Mouse (Mus musculus) stomach, embryonic 15.5 days (tissue): ENCODE measurements around the gene Dnajc11. TPM values are rescaled to one million over a fixed set of nuclear protein-coding genes. Genes with fewer than 3 reads are reported as not detected.

Experiments
- ATAC-seq: fragments of 200-750 bp; cut with Nextera tagmentation; 2 replicates; pipeline ENCODE4 v1.8.0; 2017; ENCODE audit warnings: low read depth, moderate number of reproducible peaks, moderate TSS enrichment; ENCODE audit not compliant: insufficient read depth, low FRiP score
- H3K27ac ChIP-seq: fragments of 300-500 bp; sonication (generic); 2 replicates; pipeline ENCODE4 v1.5.1; 2015; ENCODE audit warnings: mild to moderate bottlenecking, inconsistent platforms
- H3K27me3 ChIP-seq: fragments of 300-500 bp; sonication (generic); replicated peaks from 2 replicates; pipeline ENCODE4 v1.6.1; 2015; ENCODE audit warnings: inconsistent platforms
- H3K36me3 ChIP-seq: fragments of 300-500 bp; sonication (generic); 2 replicates; pipeline ENCODE4 v1.6.1; 2015; ENCODE audit warnings: inconsistent platforms
- H3K4me1 ChIP-seq: fragments of 300-500 bp; sonication (generic); 2 replicates; pipeline ENCODE4 v1.6.1; 2015; ENCODE audit warnings: inconsistent platforms
- H3K4me2 ChIP-seq: fragments of 300-500 bp; sonication (generic); 2 replicates; pipeline ENCODE4 v1.6.1; 2015; ENCODE audit warnings: mild to moderate bottlenecking, inconsistent platforms
- H3K4me3 ChIP-seq: fragments of 300-500 bp; sonication (generic); replicated peaks from 2 replicates; pipeline ENCODE4 v1.5.1; 2015; ENCODE audit warnings: inconsistent platforms
- H3K9ac ChIP-seq: fragments of 300-500 bp; sonication (generic); 2 replicates; pipeline ENCODE4 v1.6.1; 2015; ENCODE audit warnings: inconsistent platforms
- H3K9me3 ChIP-seq: fragments of 300-500 bp; sonication (generic); 2 replicates; pipeline ENCODE4 v1.6.1; 2016; ENCODE audit warnings: inconsistent platforms
- WGBS: fragments of 180-500 bp; shearing (Covaris S2); methylation state at CpG from one replicate; pipeline ENCODE4 v1.1.7; 2015; 5-methylcytosine and 5-hydroxymethylcytosine counted together
- polyA plus RNA-seq: library from polyadenylated mRNA; unstranded; fragments of >200 nt; fragmentation: Nextera tagmentation; extraction: Ambion mirVana; gene quantifications from 2 replicates; pipeline ENCODE4 v1.2.1, GENCODE M21; 2015

The Dnajc11 gene
- polyA plus RNA-seq, 1 experiment from 2014 or later, result 55.2 TPM

DNA sequence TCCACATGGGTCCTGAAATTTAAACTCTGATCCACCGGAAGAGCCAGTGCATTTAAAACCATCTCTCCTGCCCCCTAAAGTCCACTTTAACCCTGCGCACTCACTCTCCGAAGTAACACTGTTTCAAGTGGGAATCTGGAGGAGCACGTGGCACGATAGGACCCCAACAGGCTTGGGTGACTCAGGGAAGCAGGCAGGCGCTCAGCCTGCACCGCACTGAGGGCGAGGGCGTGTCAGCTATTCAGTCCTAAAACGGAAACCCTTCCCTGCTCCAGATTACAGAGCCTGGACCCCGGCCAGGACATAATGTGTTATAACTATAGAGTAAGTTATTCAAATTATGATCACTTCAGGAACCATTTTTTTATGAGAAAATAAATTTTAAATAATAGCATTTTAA is 29.4 kb upstream of the Dnajc11 start:
- Histone ChIP-seq H3K4me1 (0 out of 2 replicates have a peak, but pooled peaks cover 4% of the 10 kb centered on the region), H3K27ac (no peak overlapping the region), H3K4me3 (no peak overlapping the region), H3K4me2 (no peak overlapping the region), H3K27me3 (0 out of 2 replicates have a peak, but pooled peaks cover 9% of the 10 kb centered on the region), H3K9me3 (no peaks in the 10 kb centered on the region), H3K9ac (no peak overlapping the region), H3K36me3 (no peaks in the 10 kb centered on the region)
- ATAC-seq, result no peak
- WGBS, result 37% methylated on average over 11 of the region's 11 CpGs

DNA sequence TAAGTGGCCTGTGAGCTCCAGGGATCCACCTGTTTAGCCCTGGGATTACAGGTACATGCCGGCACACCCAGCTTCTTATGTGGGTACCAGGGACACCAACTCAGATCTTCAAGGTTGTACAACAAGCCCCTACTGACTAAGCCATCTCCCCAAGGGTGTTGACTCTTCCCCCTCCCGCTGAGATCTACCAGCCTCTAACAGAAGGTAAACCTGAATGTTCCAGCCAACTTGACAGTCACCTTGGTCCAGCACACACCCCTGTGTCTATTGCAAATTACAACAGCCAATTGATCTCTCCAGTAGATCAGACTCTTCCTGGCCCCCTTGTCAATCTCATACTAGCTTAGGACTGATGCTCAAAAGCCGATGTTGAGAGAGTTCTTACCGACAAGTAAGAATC is 27.9 kb upstream of the Dnajc11 start:
- WGBS, result 72% methylated on average over 4 of the region's 4 CpGs
- Histone ChIP-seq H3K4me1 (0 out of 2 replicates have a peak, but pooled peaks cover 4% of the 10 kb centered on the region), H3K36me3 (no peaks in the 10 kb centered on the region), H3K27me3 (0 out of 2 replicates have a peak, but pooled peaks cover 9% of the 10 kb centered on the region), H3K27ac (no peak overlapping the region), H3K9me3 (no peaks in the 10 kb centered on the region), H3K4me3 (no peak overlapping the region), H3K4me2 (no peak overlapping the region), H3K9ac (no peak overlapping the region)
- no peak for ATAC-seq

GRCm38 (mm10) chr4:151907577-151908343 is 25.7 kb upstream of the Dnajc11 start:
- H3K4me3 ChIP-seq, result no peak overlapping the region
- no peak overlapping the region for H3K9ac ChIP-seq
- no peak overlapping the region for H3K4me2 ChIP-seq
- 0 out of 2 replicates have a peak, but pooled peaks cover 9% of the 10 kb centered on the region for H3K27me3 ChIP-seq
- H3K36me3 ChIP-seq, result no peaks in the 10 kb centered on the region
- 0 out of 2 replicates have a peak, but pooled peaks cover 1% of the 10 kb centered on the region for H3K4me1 ChIP-seq
- WGBS, result 65% methylated on average over 26 of the region's 26 CpGs
- no peaks in the 10 kb centered on the region for H3K9me3 ChIP-seq
- no peak overlapping the region for H3K27ac ChIP-seq
- no peak for ATAC-seq

DNA sequence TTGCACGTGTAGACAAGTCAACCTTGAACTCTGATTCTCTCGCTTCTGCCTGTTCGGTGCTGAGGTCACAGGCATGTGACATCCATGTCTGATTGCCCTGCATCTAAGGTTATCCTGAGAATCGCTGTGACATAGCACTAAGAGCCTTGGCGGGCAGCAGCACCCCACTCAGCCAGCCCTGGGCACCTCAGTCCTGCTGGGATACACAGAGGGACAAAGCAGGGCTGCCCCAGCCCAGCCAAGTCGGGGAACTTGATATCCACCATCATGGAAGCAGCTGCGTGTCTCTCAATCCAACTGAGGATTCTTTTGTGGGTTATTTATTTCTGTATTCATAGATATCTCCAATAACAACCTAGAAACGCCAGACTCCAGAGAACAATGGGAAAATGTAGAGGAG is 24.7 kb upstream of the Dnajc11 start:
- Histone ChIP-seq H3K9me3 (no peaks in the 10 kb centered on the region), H3K9ac (no peak overlapping the region), H3K27ac (no peak overlapping the region), H3K27me3 (0 out of 2 replicates have a peak, but pooled peaks cover 9% of the 10 kb centered on the region), H3K4me1 (no peaks in the 10 kb centered on the region), H3K36me3 (no peaks in the 10 kb centered on the region), H3K4me2 (no peak overlapping the region), H3K4me3 (no peak overlapping the region)
- ATAC-seq, result no peak
- 72% methylated on average over 8 of the region's 8 CpGs for WGBS

- H3K36me3 ChIP-seq, result no peaks in the 10 kb centered on the region
- H3K4me1 ChIP-seq, result no peaks in the 10 kb centered on the region
- H3K4me3 ChIP-seq, result no peak overlapping the region
- H3K9me3 ChIP-seq, result no peaks in the 10 kb centered on the region
- H3K4me2 ChIP-seq, result no peak overlapping the region
- H3K27me3 ChIP-seq, result no peaks in the 10 kb centered on the region
- no peak overlapping the region for H3K9ac ChIP-seq
- WGBS, result 87% methylated on average over 11 of the region's 11 CpGs
- H3K27ac ChIP-seq, result no peak overlapping the region
- ATAC-seq, result no peak
Observed at GRCm38 (mm10) chr4:151916271-151916670, 17.2 kb upstream of the Dnajc11 start.

GRCm38 (mm10) chr4:151919135-151919840 is 14.2 kb upstream of the Dnajc11 start:
- H3K9me3 ChIP-seq, result no peaks in the 10 kb centered on the region
- H3K36me3 ChIP-seq, result no peaks in the 10 kb centered on the region
- no peak overlapping the region for H3K4me3 ChIP-seq
- no peak overlapping the region for H3K9ac ChIP-seq
- H3K4me2 ChIP-seq, result no peak overlapping the region
- no peak for ATAC-seq
- no peaks in the 10 kb centered on the region for H3K4me1 ChIP-seq
- 55% methylated on average over 20 of the region's 20 CpGs for WGBS
- H3K27me3 ChIP-seq, result no peaks in the 10 kb centered on the region
- H3K27ac ChIP-seq, result no peak overlapping the region

DNA sequence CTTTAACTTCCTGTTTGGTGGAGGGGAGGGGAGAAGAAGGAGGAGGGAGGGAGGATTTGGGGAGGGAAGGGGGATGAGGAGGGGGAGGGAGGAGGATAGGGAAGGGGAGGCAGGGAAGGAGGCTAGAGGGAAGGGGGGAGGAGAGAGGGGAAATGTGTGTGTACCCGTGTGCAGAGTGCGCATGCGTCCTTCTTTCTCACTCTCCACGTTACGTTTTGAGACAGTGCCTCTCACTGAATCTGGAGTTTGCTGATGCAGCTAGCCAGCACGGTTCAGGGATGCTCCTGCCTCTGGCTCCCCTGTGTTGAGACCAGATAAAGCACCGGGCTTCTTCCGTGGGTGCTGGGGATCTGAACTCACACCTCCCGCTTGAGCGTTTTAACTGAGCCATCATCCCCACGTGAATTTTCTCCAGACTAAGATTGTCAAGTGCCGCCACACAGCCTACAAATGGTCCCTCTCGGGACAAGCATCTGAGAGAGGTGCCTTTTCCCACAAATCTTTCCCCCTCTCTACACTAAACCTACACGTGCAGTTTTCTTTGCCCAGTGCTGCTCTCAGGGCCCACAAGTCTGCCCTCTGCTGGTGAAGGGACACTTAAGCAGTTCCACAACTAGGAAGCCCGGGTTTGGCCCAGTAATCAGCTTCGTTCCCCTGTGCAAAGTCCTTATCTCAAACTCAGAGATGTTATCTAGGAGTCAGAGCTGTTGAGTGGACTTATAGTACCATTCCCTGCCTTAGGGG is 13.4 kb upstream of the Dnajc11 start:
- H3K9ac ChIP-seq, result no peak overlapping the region
- H3K4me2 ChIP-seq, result peak overlapping the region; percentile 50
- no peaks in the 10 kb centered on the region for H3K27me3 ChIP-seq
- H3K36me3 ChIP-seq, result no peaks in the 10 kb centered on the region
- 22% methylated on average over 16 of the region's 16 CpGs for WGBS
- H3K4me1 ChIP-seq, result no peaks in the 10 kb centered on the region
- ATAC-seq, result peak; percentile 58; the same call in 1 of the 2 replicates
- no peaks in the 10 kb centered on the region for H3K9me3 ChIP-seq
- H3K27ac ChIP-seq, result no peak overlapping the region
- H3K4me3 ChIP-seq, result 0 out of 2 replicates have a peak overlapping the region, but pooled peaks have one; percentile 16

- WGBS, result 93% methylated on average over 3 of the region's 3 CpGs
- no peak overlapping the region for H3K4me3 ChIP-seq
Observed at GRCm38 (mm10) chr4:151922124-151922523, 11.4 kb upstream of the Dnajc11 start.

DNA sequence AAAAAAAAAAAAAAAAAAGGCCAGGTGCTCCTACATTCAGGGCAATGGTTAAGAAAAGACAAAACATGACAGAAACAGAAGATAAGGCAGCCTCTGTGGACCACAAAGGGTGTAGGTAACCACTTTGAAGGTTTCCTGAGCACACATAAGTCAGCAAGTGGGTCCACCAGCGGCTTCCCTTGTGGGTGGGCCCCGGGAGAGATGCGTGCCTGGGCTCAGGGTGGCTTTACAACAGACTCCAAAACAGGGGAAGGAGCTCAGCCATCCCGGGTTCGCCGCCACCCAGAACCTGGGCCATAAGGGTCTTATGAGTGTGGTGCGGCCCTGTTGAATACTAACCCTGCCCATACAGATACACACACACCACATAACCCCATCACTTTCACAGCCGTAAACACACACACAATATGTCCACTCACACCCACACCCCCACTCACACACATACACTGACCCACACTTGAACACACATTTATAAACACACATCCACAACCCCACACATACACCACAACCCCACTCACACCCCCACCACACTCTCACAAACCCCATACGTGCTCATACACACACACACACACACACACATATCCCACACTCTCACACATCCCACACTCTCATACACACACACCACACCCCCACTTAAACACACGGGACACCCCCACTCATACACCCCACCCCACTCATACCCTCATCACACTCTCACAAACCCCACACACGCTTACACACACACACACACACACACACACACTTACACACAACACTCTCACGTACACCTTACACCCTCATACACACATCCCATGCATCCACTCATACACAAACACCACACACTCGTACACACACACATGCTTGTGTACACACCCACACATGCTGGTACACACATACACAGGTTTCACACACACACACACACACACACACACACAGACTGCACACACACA is 651 bp upstream of the Dnajc11 start:
- ATAC-seq, result peak; percentile 38; the same call in 1 of the 2 replicates
- Histone ChIP-seq H3K4me3 (peak overlapping the region; percentile 89; the same call in 1 of the 2 replicates), H3K4me2 (peak overlapping the region; percentile 35; the same call in 1 of the 2 replicates), H3K9ac (no peak overlapping the region), H3K27ac (no peak overlapping the region), H3K4me1 (peaks cover 14% of the 10 kb centered on the region; the same call in 1 of the 2 replicates), H3K9me3 (no peaks in the 10 kb centered on the region), H3K27me3 (no peaks in the 10 kb centered on the region), H3K36me3 (no peaks in the 10 kb centered on the region)
- 74% methylated on average over 13 of the region's 13 CpGs for WGBS

More at GRCm38 (mm10) chr4:151922124-151922523, 11.4 kb upstream of the Dnajc11 start:
- no peak overlapping the region for H3K27ac ChIP-seq
- no peak for ATAC-seq
- H3K4me1 ChIP-seq, result no peaks in the 10 kb centered on the region
- H3K36me3 ChIP-seq, result no peaks in the 10 kb centered on the region
- H3K9ac ChIP-seq, result no peak overlapping the region
- no peak overlapping the region for H3K4me2 ChIP-seq
- H3K27me3 ChIP-seq, result no peaks in the 10 kb centered on the region
- no peaks in the 10 kb centered on the region for H3K9me3 ChIP-seq

GRCm38 (mm10) chr4:151934215-151934572 is 703 bp downstream of the Dnajc11 start:
- Histone ChIP-seq H3K9me3 (no peaks in the 10 kb centered on the region), H3K9ac (peak overlapping the region; percentile 94), H3K4me1 (peaks cover 14% of the 10 kb centered on the region; the same call in 1 of the 2 replicates), H3K27ac (no peak overlapping the region), H3K4me3 (peak overlapping the region; percentile 89), H3K4me2 (peak overlapping the region; percentile 83), H3K36me3 (no peaks in the 10 kb centered on the region), H3K27me3 (no peaks in the 10 kb centered on the region)
- ATAC-seq, result no peak
- 1% methylated on average over 23 of the region's 23 CpGs for WGBS

GRCm38 (mm10) chr4:151937441-151937840 is 4.0 kb downstream of the Dnajc11 start:
- WGBS, result 88% methylated on average over 13 of the region's 13 CpGs
- H3K27ac ChIP-seq, result no peak overlapping the region
- H3K9me3 ChIP-seq, result no peaks in the 10 kb centered on the region
- H3K4me2 ChIP-seq, result no peak overlapping the region
- H3K4me3 ChIP-seq, result no peak overlapping the region
- H3K9ac ChIP-seq, result no peak overlapping the region
- ATAC-seq, result no peak
- H3K4me1 ChIP-seq, result peaks cover 14% of the 10 kb centered on the region; the same call in 1 of the 2 replicates
- no peaks in the 10 kb centered on the region for H3K27me3 ChIP-seq
- H3K36me3 ChIP-seq, result no peaks in the 10 kb centered on the region
